In genomic region chr12:12650309-12650708, GRCm38 (mm10) we compare ENCODE assay signal across 26 mouse cellular contexts.
A peak's percentile ranks its signal among the peaks of the same experiment; 100 is the strongest.
DNase-seq lines count a peak whose midpoint lies in the region; ATAC-seq and TF ChIP-seq lines count a peak whose summit lies in the region.
"Had no signal": no experiment of that assay in that cellular context is flagged by ENCODE, and none has a peak within 500 bp of the region (broad histone marks: within the 10 kb centered on the region; RNA-seq: fewer than 3 reads in every experiment).

No protein-coding gene starts in this region.

- peaks cover 49% of the 10 kb centered on the region for H3K4me1 ChIP-seq in megakaryocyte, embryonic 14.5 days
- no peaks in the 10 kb centered on the region for H3K4me1 ChIP-seq in cerebellum, adult 2 months (ENCODE audit: control insufficient read depth, insufficient read depth, low read length)

- no peak for ATAC-seq in megakaryocyte, adult 5-6 weeks (ENCODE audit: poor library complexity, severe bottlenecking)
- peak; percentile 56 to 60 for ATAC-seq in hematopoietic stem cell, adult 5-6 weeks (replicated peaks in 1 of 2; ENCODE audit: insufficient read depth in 1 of 2, low FRiP score in 2 of 2, low TSS enrichment in 1 of 2, low read depth in 1 of 2, poor library complexity in 2 of 2, severe bottlenecking in 2 of 2)
- ATAC-seq: CD4-positive, CD25-positive, alpha-beta regulatory T cell, adult 4 months; forebrain, embryonic 14.5 days; forebrain, embryonic 16.5 days had no signal

- H3K27me3 ChIP-seq in megakaryocyte, embryonic 14.5 days (replicated peaks), result no peaks in the 10 kb centered on the region
- H3K27me3 ChIP-seq in cerebellum, adult 2 months (ENCODE audit: control insufficient read depth, insufficient read depth, low read length), result no peaks in the 10 kb centered on the region
- H3K27me3 ChIP-seq: CH12.LX; embryonic facial prominence, embryonic 13.5 days; embryonic facial prominence, embryonic 15.5 days had no signal

- DNase-seq in MEL-GATA-1-ER (ENCODE audit: extremely low read depth, low read depth), result peak; percentile 63
- no peak for DNase-seq in cerebellum, adult 2 months
- no peak for DNase-seq in testis, postnatal 14 days (ENCODE audit: low spot score)
- DNase-seq: adrenal gland, adult 2 months; adrenal gland, postnatal 10 days; adrenal gland, postnatal 25 days; B cell, adult 2 months; cerebellum, adult 11 months; cerebellum, adult 18-20 months; cerebellum, adult 9-10 months; cerebellum, postnatal 10 days; cerebellum, postnatal 25 days; embryo, embryonic 11 days had no signal

- 98% methylated on average over 1 of the region's 1 CpGs for WGBS in cerebellum, adult 2 months

- TF ChIP-seq POLR2A in cerebellum, adult 2 months (IDR thresholded peaks at IDR 0.05; ENCODE audit: borderline replicate concordance, insufficient read depth, low read length), result no peak

- no peak for TF ChIP-seq CTCF in cerebellum, adult 2 months (IDR thresholded peaks at IDR 0.05; ENCODE audit: borderline replicate concordance, insufficient read depth, low read depth, low read length)

- H3K36me3 ChIP-seq in megakaryocyte, embryonic 14.5 days (replicated peaks; ENCODE audit: low read length), result peaks cover 7% of the 10 kb centered on the region
- H3K36me3 ChIP-seq: embryonic facial prominence, embryonic 13.5 days; embryonic facial prominence, embryonic 15.5 days; forebrain, embryonic 10.5 days; forebrain, embryonic 12.5 days; G1E had no signal

- no peak overlapping the region for H3K27ac ChIP-seq in cerebellum, adult 2 months (ENCODE audit: insufficient read depth, low read length)
- H3K27ac ChIP-seq: embryonic facial prominence, embryonic 13.5 days; embryonic facial prominence, embryonic 15.5 days; forebrain, embryonic 10.5 days; forebrain, embryonic 12.5 days had no signal

- H3K9me3 ChIP-seq in megakaryocyte, embryonic 14.5 days, result peaks cover 7% of the 10 kb centered on the region; the same call in 1 of the 2 replicates
- H3K9me3 ChIP-seq: embryonic facial prominence, embryonic 13.5 days; embryonic facial prominence, embryonic 15.5 days; forebrain, embryonic 10.5 days; forebrain, embryonic 12.5 days had no signal

- H3K4me3 ChIP-seq in megakaryocyte, embryonic 14.5 days (replicated peaks), result peak overlapping the region; percentile 7
- no peak overlapping the region for H3K4me3 ChIP-seq in cerebellum, adult 2 months (replicated peaks; ENCODE audit: insufficient read depth, low read depth, low read length)
- H3K4me3 ChIP-seq: embryonic facial prominence, embryonic 13.5 days; embryonic facial prominence, embryonic 15.5 days; erythroblast, embryonic 14.5 days; forebrain, embryonic 10.5 days; forebrain, embryonic 12.5 days had no signal
